Mouse (Mus musculus) megakaryocyte, embryonic 14.5 days (primary cell): ENCODE measurements around the gene Rep15.

Source experiments
- FLI1 ChIP-seq: IDR thresholded peaks from 2 replicates; pipeline ENCODE4 v1.6.1; 2012; ENCODE audit warnings: low read length, inconsistent platforms, mixed read lengths
- GATA1 ChIP-seq: IDR thresholded peaks from 3 replicates; pipeline ENCODE4 v1.6.1; 2012; ENCODE audit warnings: mixed read lengths, low read length, inconsistent platforms, borderline replicate concordance

GRCm38 (mm10) chr6:147021181-147021580 is 11.2 kb upstream of the Rep15 start:
- TF ChIP-seq GATA1 (no peak), FLI1 (no peak)
